ENCODE assay signal across 12 mouse cellular contexts in genomic region chr5:125876296-125876695, GRCm38 (mm10).
"Had no signal": no experiment of that assay in that cellular context is flagged by ENCODE, and none has a peak within 500 bp of the region (broad histone marks: within the 10 kb centered on the region; RNA-seq: fewer than 3 reads in every experiment).

No protein-coding gene starts in this region.

- H3K4me3 ChIP-seq: kidney, embryonic 15.5 days; limb, embryonic 10.5 days; liver, embryonic 15.5 days; midbrain, embryonic 13.5 days had no signal

- H3K36me3 ChIP-seq: kidney, embryonic 15.5 days; limb, embryonic 10.5 days; liver, embryonic 15.5 days; midbrain, embryonic 13.5 days had no signal

- H3K4me1 ChIP-seq: kidney, embryonic 15.5 days; limb, embryonic 10.5 days; liver, embryonic 15.5 days; midbrain, embryonic 13.5 days had no signal

- H3K9me3 ChIP-seq: kidney, embryonic 15.5 days; limb, embryonic 10.5 days; liver, embryonic 15.5 days; midbrain, embryonic 13.5 days had no signal

- H3K27me3 ChIP-seq: kidney, embryonic 15.5 days; liver, embryonic 15.5 days; midbrain, embryonic 13.5 days had no signal

- H3K9ac ChIP-seq: kidney, embryonic 15.5 days; liver, embryonic 15.5 days; midbrain, embryonic 13.5 days had no signal

- DNase-seq: kidney, postnatal 14 days; lung, adult 2 months; lung, postnatal 36 days; right cerebral cortex, postnatal 4 days; thymus, adult 18-20 months; thymus, postnatal 14 days had no signal

- H3K27ac ChIP-seq: kidney, embryonic 15.5 days; limb, embryonic 10.5 days; liver, embryonic 15.5 days; midbrain, embryonic 13.5 days had no signal

- ATAC-seq: lung, postnatal 0 days; midbrain, embryonic 13.5 days had no signal

- H3K4me2 ChIP-seq: kidney, embryonic 15.5 days; liver, embryonic 11.5 days; liver, embryonic 15.5 days; midbrain, embryonic 13.5 days had no signal
